Mouse (Mus musculus) thymus, postnatal 25 days (tissue): Measurements from ENCODE around the gene Pex3.

Experiments used
- DNase-seq: peaks from one replicate; pipeline ENCODE4 v3.0.0; 2022

Gene Pex3

GRCm38 (mm10) chr10:13552646-13553497 lies at the start of gene Pex3, which contains the start of gene Adat2:
TSS of gene Pex3 (minus strand) at chr10:13553142.
TSS of gene Adat2 (plus strand) at chr10:13552894.
- peak; percentile 92 for DNase-seq

- DNase-seq: no peak
Measured at GRCm38 (mm10) chr10:13600926-13601325, 48.0 kb upstream of the Pex3 start.

GRCm38 (mm10) chr10:13597491-13597890 lies 44.5 kb upstream of the Pex3 start:
- no peak for DNase-seq

- no peak for DNase-seq
Measured at GRCm38 (mm10) chr10:13596866-13597265, 43.9 kb upstream of the Pex3 start.

GRCm38 (mm10) chr10:13596073-13596472 lies 43.1 kb upstream of the Pex3 start:
- DNase-seq: no peak

GRCm38 (mm10) chr10:13593529-13593928 lies 40.6 kb upstream of the Pex3 start:
- no peak for DNase-seq

- no peak for DNase-seq
Measured at GRCm38 (mm10) chr10:13592196-13592595, 39.3 kb upstream of the Pex3 start.

- DNase-seq: no peak
Measured at GRCm38 (mm10) chr10:13587914-13588313, 35.0 kb upstream of the Pex3 start.

- DNase-seq: no peak
Measured at GRCm38 (mm10) chr10:13577123-13577522, 24.2 kb upstream of the Pex3 start.

GRCm38 (mm10) chr10:13572410-13572809 lies 19.5 kb upstream of the Pex3 start:
- no peak for DNase-seq

GRCm38 (mm10) chr10:13572003-13572402 lies 19.1 kb upstream of the Pex3 start:
- DNase-seq: no peak

GRCm38 (mm10) chr10:13570697-13571538 lies 18.0 kb upstream of the Pex3 start:
- no peak for DNase-seq

- DNase-seq: no peak
Measured at GRCm38 (mm10) chr10:13569818-13570217, 16.9 kb upstream of the Pex3 start.

GRCm38 (mm10) chr10:13566393-13566792 lies 13.5 kb upstream of the Pex3 start:
- no peak for DNase-seq

GRCm38 (mm10) chr10:13565080-13565448 lies 12.1 kb upstream of the Pex3 start:
- no peak for DNase-seq

GRCm38 (mm10) chr10:13564364-13565079 lies 11.6 kb upstream of the Pex3 start:
- peak; percentile 72 for DNase-seq

- DNase-seq: no peak
Measured at GRCm38 (mm10) chr10:13560014-13560674, 7.2 kb upstream of the Pex3 start.

GRCm38 (mm10) chr10:13554316-13554715 lies 1.4 kb upstream of the Pex3 start:
- no peak for DNase-seq

- no peak for DNase-seq
Measured at GRCm38 (mm10) chr10:13553498-13553985, 600 bp upstream of the Pex3 start.

- no peak for DNase-seq
Measured at GRCm38 (mm10) chr10:13541721-13542120, 11.2 kb downstream of the Pex3 start.

GRCm38 (mm10) chr10:13539769-13540333 lies 13.1 kb downstream of the Pex3 start:
- DNase-seq: no peak

- DNase-seq: no peak
Measured at GRCm38 (mm10) chr10:13536706-13537105, 16.2 kb downstream of the Pex3 start.
